Mouse (Mus musculus) thymus, adult 2 months (tissue): ENCODE data around the gene Klhl13. TPM values are rescaled to one million over a fixed set of nuclear protein-coding genes. Genes with fewer than 3 reads are reported as not detected.
A peak's percentile ranks its signal among the peaks of the same experiment; 100 is the strongest.

Experiments used
- DNase-seq: peaks from one replicate; pipeline ENCODE4 v3.0.0; 2021
- H3K27ac ChIP-seq: fragments of 200-500 bp; 2 replicates; pipeline ENCODE4 v1.5.1; 2012; ENCODE audit warnings: low read length, control low read depth; ENCODE audit not compliant: control insufficient read depth, insufficient read depth
- H3K27me3 ChIP-seq: fragments of 200-500 bp; 2 replicates; pipeline ENCODE4 v1.6.1; 2012; ENCODE audit warnings: mild to moderate bottlenecking, low read length, moderate library complexity, mixed read lengths; ENCODE audit not compliant: control insufficient read depth, insufficient read depth
- H3K36me3 ChIP-seq: fragments of 200-500 bp; 2 replicates; pipeline ENCODE4 v1.6.1; 2012; ENCODE audit warnings: mild to moderate bottlenecking, low read length, moderate library complexity; ENCODE audit not compliant: control insufficient read depth, insufficient read depth
- H3K4me1 ChIP-seq: fragments of 200-500 bp; replicated peaks from 2 replicates; pipeline ENCODE4 v1.6.1; 2012; ENCODE audit warnings: low read length; ENCODE audit not compliant: control insufficient read depth, insufficient read depth
- H3K4me3 ChIP-seq: fragments of 200-500 bp; 2 replicates; pipeline ENCODE4 v1.5.1; 2012; ENCODE audit warnings: mild to moderate bottlenecking, low read length, control low read depth, moderate library complexity; ENCODE audit not compliant: control insufficient read depth, insufficient read depth
- CTCF ChIP-seq: fragments of 200-500 bp; IDR thresholded peaks from 2 replicates; pipeline ENCODE4 v1.5.1; 2012; ENCODE audit warnings: mild to moderate bottlenecking, control low read depth, low read length, moderate library complexity, borderline replicate concordance; ENCODE audit not compliant: control insufficient read depth, poor library complexity, insufficient read depth; ENCODE audit errors: extremely low read depth
- POLR2A ChIP-seq: fragments of 200-500 bp; IDR thresholded peaks from 2 replicates; pipeline ENCODE4 v1.6.1; 2012; ENCODE audit warnings: mild to moderate bottlenecking, low read length, control low read depth, moderate library complexity; ENCODE audit not compliant: control insufficient read depth, poor library complexity, insufficient read depth; ENCODE audit errors: extremely low read depth
- WGBS: fragments of 180-500 bp; shearing (Covaris S2); methylation state at CpG from one replicate; pipeline ENCODE4 v1.1.7; 2018; 5-methylcytosine and 5-hydroxymethylcytosine counted together
- polyA plus RNA-seq: library from polyadenylated mRNA; depleted of rRNA; stranded (reverse); fragments of >200 nt; gene quantifications from 2 replicates; pipeline ENCODE4 v1.2.3, GENCODE M21; 2012; rRNA removed

The Klhl13 gene
- polyA plus RNA-seq: 0.79 and 1.5 TPM in 2 replicates

DNA sequence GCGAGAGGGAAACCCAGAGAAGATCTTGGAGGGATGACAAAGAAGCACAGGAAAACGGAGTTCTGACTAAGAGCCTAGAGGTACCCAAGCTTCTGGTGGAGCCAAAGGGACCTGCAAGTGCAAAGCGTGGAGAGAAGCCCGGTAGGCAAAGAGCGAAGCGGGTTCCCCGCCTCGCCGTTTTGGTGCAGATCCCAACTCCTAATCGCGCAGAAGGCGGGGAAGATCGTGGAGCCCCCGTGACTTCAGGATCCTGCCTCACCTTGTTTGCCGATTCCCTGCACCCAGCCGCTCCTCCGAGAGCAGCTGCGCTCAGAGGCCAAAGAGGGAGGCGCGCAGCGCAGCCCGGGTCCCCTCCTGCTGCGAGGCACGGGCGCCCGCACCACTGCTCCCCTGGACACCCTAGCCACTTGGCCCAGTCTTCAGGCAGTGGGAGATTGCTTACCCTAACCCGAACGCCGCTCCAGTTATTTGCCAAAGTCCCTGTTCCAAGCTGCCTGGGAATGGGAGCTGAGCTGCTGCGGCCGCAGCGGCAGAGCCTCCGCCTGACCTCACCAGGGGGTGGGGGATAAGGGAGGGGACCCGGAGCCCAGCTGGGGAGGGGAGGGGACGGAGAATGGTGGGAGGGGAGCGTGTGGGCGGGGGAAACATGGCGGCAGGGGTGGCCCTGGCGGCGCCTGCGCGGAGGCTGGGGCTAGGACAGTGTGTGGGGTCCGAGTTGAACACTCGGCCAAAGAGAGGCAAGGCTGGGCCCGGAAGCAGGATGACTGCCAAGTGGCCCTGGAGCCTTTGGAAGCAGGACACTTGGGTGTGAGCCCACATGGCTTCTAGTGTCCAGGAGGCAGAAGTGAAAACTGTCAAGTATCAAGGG, at the start of gene Klhl13:
Gene Klhl13 (minus strand): TSS at position 569 of the 868 bp plus-strand sequence.
- Histone ChIP-seq H3K4me3 (peak within 1 kb of the TSS; percentile 14; the same call in 1 of the 2 replicates), H3K36me3 (no peaks in the 10 kb centered on the region), H3K4me1 (no peaks in the 10 kb centered on the region), H3K27me3 (no peaks in the 10 kb centered on the region), H3K27ac (no peak within 1 kb of the TSS)
- WGBS: 5% methylated on average over 45 of the region's 45 CpGs
- TF ChIP-seq POLR2A (no peak), CTCF (no peak)
- DNase-seq: no peak

- no peaks in the 10 kb centered on the region for H3K36me3 ChIP-seq
- WGBS: 80% methylated on average over 4 of the region's 4 CpGs
- DNase-seq: no peak
- no peaks in the 10 kb centered on the region for H3K4me1 ChIP-seq
- no peak overlapping the region for H3K27ac ChIP-seq
- TF ChIP-seq CTCF: no peak
- TF ChIP-seq POLR2A: no peak
- H3K4me3 ChIP-seq: no peak overlapping the region
- no peaks in the 10 kb centered on the region for H3K27me3 ChIP-seq
Observed at GRCm38 (mm10) chrX:23409296-23410149, 44.6 kb upstream of the Klhl13 start.

- WGBS: 73% methylated on average over 4 of the region's 4 CpGs
- DNase-seq: no peak
- H3K36me3 ChIP-seq: no peaks in the 10 kb centered on the region
- no peak overlapping the region for H3K27ac ChIP-seq
- no peak for TF ChIP-seq POLR2A
- TF ChIP-seq CTCF: no peak
- no peaks in the 10 kb centered on the region for H3K4me1 ChIP-seq
- H3K4me3 ChIP-seq: no peak overlapping the region
- H3K27me3 ChIP-seq: no peaks in the 10 kb centered on the region
Observed at GRCm38 (mm10) chrX:23388716-23389115, 23.8 kb upstream of the Klhl13 start.

GRCm38 (mm10) chrX:23363441-23363840, 1.4 kb downstream of the Klhl13 start:
- TF ChIP-seq POLR2A (no peak), CTCF (no peak)
- H3K4me1 ChIP-seq: no peaks in the 10 kb centered on the region
- no peak for DNase-seq
- no peaks in the 10 kb centered on the region for H3K27me3 ChIP-seq
- 88% methylated on average over 6 of the region's 6 CpGs for WGBS
- no peaks in the 10 kb centered on the region for H3K36me3 ChIP-seq
- H3K27ac ChIP-seq: no peak overlapping the region
- no peak overlapping the region for H3K4me3 ChIP-seq

- H3K36me3 ChIP-seq: no peaks in the 10 kb centered on the region
- WGBS: 96% methylated on average over 3 of the region's 3 CpGs
- no peaks in the 10 kb centered on the region for H3K4me1 ChIP-seq
- no peak for TF ChIP-seq CTCF
- TF ChIP-seq POLR2A: no peak
- DNase-seq: no peak
- no peaks in the 10 kb centered on the region for H3K27me3 ChIP-seq
- no peak overlapping the region for H3K27ac ChIP-seq
- H3K4me3 ChIP-seq: no peak overlapping the region
Observed at GRCm38 (mm10) chrX:23360446-23360845, 4.4 kb downstream of the Klhl13 start.

GRCm38 (mm10) chrX:23350083-23350482, 14.8 kb downstream of the Klhl13 start:
- 74% methylated on average over 1 of the region's 1 CpGs for WGBS
- no peak overlapping the region for H3K27ac ChIP-seq
- no peak for DNase-seq
- no peak overlapping the region for H3K4me3 ChIP-seq
- TF ChIP-seq CTCF (no peak), POLR2A (no peak)
- H3K4me1 ChIP-seq: no peaks in the 10 kb centered on the region
- no peaks in the 10 kb centered on the region for H3K27me3 ChIP-seq
- H3K36me3 ChIP-seq: no peaks in the 10 kb centered on the region
